ENCODE assay signal across 9 mouse cellular contexts in genomic region chr8:79374410-79374809, GRCm38 (mm10). TPM values are rescaled to one million over a fixed set of nuclear protein-coding genes. Genes with fewer than 3 reads are reported as not detected.
DNase-seq lines count a peak whose midpoint lies in the region; ATAC-seq lines count a peak whose summit lies in the region.
"Had no signal": no experiment of that assay in that cellular context is flagged by ENCODE, and none has a peak within 500 bp of the region (broad histone marks: within the 10 kb centered on the region; RNA-seq: fewer than 3 reads in every experiment).

No protein-coding gene starts in this region.

- intact Hi-C loops in left cerebral cortex, postnatal 25 days (cut with DNase I) = loop anchor here (2.0 kb wide), 1 partner anchor 24 kb away; the partner anchor contains the start of gene Smad1

- H3K4me3 ChIP-seq in hindbrain, embryonic 13.5 days = no peak overlapping the region
- no peak overlapping the region for H3K4me3 ChIP-seq in hindbrain, embryonic 10.5 days
- H3K4me3 ChIP-seq in intestine, embryonic 16.5 days (ENCODE audit: low read length) = no peak overlapping the region

- WGBS in hindbrain, embryonic 13.5 days = 77% methylated on average over 5 of the region's 5 CpGs
- 82% methylated on average over 5 of the region's 5 CpGs for WGBS in hindbrain, embryonic 10.5 days
- WGBS in intestine, embryonic 16.5 days = 47% methylated on average over 5 of the region's 5 CpGs

- H3K4me2 ChIP-seq in hindbrain, embryonic 13.5 days = no peak overlapping the region
- peak overlapping the region; percentile 38; the same call in 1 of the 2 replicates for H3K4me2 ChIP-seq in intestine, embryonic 16.5 days (ENCODE audit: low read depth, low read length)

- ATAC-seq in hindbrain, embryonic 13.5 days (ENCODE audit: low FRiP score) = no peak
- ATAC-seq in intestine, embryonic 16.5 days = peak; percentile 33; the same call in 1 of the 2 replicates

- peaks cover 30% of the 10 kb centered on the region for H3K36me3 ChIP-seq in hindbrain, embryonic 13.5 days
- peaks cover 40% of the 10 kb centered on the region for H3K36me3 ChIP-seq in hindbrain, embryonic 10.5 days
- no peaks in the 10 kb centered on the region for H3K36me3 ChIP-seq in intestine, embryonic 16.5 days (ENCODE audit: control insufficient read depth, insufficient read depth, low read length)

- 0 out of 2 replicates have a peak overlapping the region, but pooled peaks have one; percentile 12 for H3K27ac ChIP-seq in hindbrain, embryonic 13.5 days
- H3K27ac ChIP-seq in hindbrain, embryonic 10.5 days = no peak overlapping the region
- peak overlapping the region; percentile 87 for H3K27ac ChIP-seq in intestine, embryonic 16.5 days (ENCODE audit: low read length)

- H3K4me1 ChIP-seq in hindbrain, embryonic 13.5 days (replicated peaks) = peaks cover 47% of the 10 kb centered on the region
- 0 out of 2 replicates have a peak, but pooled peaks cover 12% of the 10 kb centered on the region for H3K4me1 ChIP-seq in hindbrain, embryonic 10.5 days (replicated peaks)
- H3K4me1 ChIP-seq in intestine, embryonic 16.5 days (ENCODE audit: control insufficient read depth, insufficient read depth, low read length) = peaks cover 36% of the 10 kb centered on the region

- H3K27me3 ChIP-seq in hindbrain, embryonic 13.5 days = no peaks in the 10 kb centered on the region
- no peaks in the 10 kb centered on the region for H3K27me3 ChIP-seq in hindbrain, embryonic 10.5 days (ENCODE audit: insufficient read depth, poor library complexity, severe bottlenecking)
- H3K27me3 ChIP-seq in intestine, embryonic 16.5 days (replicated peaks; ENCODE audit: control insufficient read depth, insufficient read depth, low read length) = no peaks in the 10 kb centered on the region

- no peak for DNase-seq in hindbrain, embryonic 10.5 days (ENCODE audit: low spot score)
- DNase-seq in 416B (ENCODE audit: low read depth) = peak; percentile 52
- DNase-seq in cerebellum, postnatal 10 days = peak; percentile 81 to 85
- no peak for DNase-seq in left cerebral cortex, postnatal 25 days (ENCODE audit: low spot score in 2 of 2)
- no peak for DNase-seq in urinary bladder, postnatal 36 days (ENCODE audit: low spot score in 2 of 2)
- DNase-seq in B cell, adult 2 months = no peak
- DNase-seq: right cerebral cortex, postnatal 4 days had no signal

- H3K9ac ChIP-seq in hindbrain, embryonic 13.5 days = no peak overlapping the region
- peak overlapping the region; percentile 17 for H3K9ac ChIP-seq in intestine, embryonic 16.5 days (ENCODE audit: low read depth, low read length)

- H3K9me3 ChIP-seq in hindbrain, embryonic 13.5 days = no peaks in the 10 kb centered on the region
- no peaks in the 10 kb centered on the region for H3K9me3 ChIP-seq in hindbrain, embryonic 10.5 days
- H3K9me3 ChIP-seq in intestine, embryonic 16.5 days (ENCODE audit: control insufficient read depth, low read length) = no peaks in the 10 kb centered on the region

RNA-seq across cellular contexts. Expression of gene Smad1, which starts 24.9 kb away (rescaled TPM):
- 64.2 and 65.6 TPM in 2 replicates for polyA plus RNA-seq in hindbrain, embryonic 13.5 days (2015; fragmentation: Nextera tagmentation; extraction: Ambion mirVana)
- polyA plus RNA-seq in hindbrain, embryonic 10.5 days (2016; fragmentation: Nextera tagmentation; extraction: Ambion mirVana) = 41.5 and 45.9 TPM in 2 replicates
- polyA plus RNA-seq in intestine, embryonic 16.5 days (2015; fragmentation: Nextera tagmentation; extraction: Ambion mirVana) = 33.4 and 33.6 TPM in 2 replicates
- total RNA-seq in left cerebral cortex, postnatal 25 days (2021) = 10 to 100 TPM; 29.6 to 33.8 TPM

Comparison
In these comparisons a context has a peak if more than half of its experiments do, and no peak if none do; other contexts are left out.
1. DNase-seq: peak in 416B (single experiment) and cerebellum, postnatal 10 days (2 of 2); none in hindbrain, embryonic 10.5 days (single experiment), left cerebral cortex, postnatal 25 days (0 of 2), urinary bladder, postnatal 36 days (0 of 2) and B cell, adult 2 months (0 of 2).